Mouse (Mus musculus) embryonic facial prominence, embryonic 13.5 days (tissue): ENCODE data around the gene Gapt. TPM values are rescaled to one million over a fixed set of nuclear protein-coding genes. Genes with fewer than 3 reads are reported as not detected.
A peak's percentile ranks its signal among the peaks of the same experiment; 100 is the strongest.
"Not testable (repeated sequence)": the region's sequence is repeated elsewhere in the genome, so short reads cannot be mapped to it uniquely, and the experiment has no call there.

Source experiments
- ATAC-seq: fragments of 200-750 bp; cut with Nextera tagmentation; 2 replicates; pipeline ENCODE4 v1.8.0; 2017; ENCODE audit warnings: low read depth; ENCODE audit not compliant: insufficient number of reproducible peaks, insufficient read depth, low FRiP score, low TSS enrichment
- H3K27ac ChIP-seq: fragments of 300-500 bp; sonication (generic); 2 replicates; pipeline ENCODE4 v1.5.1; 2015; ENCODE audit warnings: moderate library complexity, mild to moderate bottlenecking, inconsistent platforms
- H3K27me3 ChIP-seq: fragments of 300-500 bp; sonication (generic); 2 replicates; pipeline ENCODE4 v1.6.1; 2015; ENCODE audit warnings: mild to moderate bottlenecking, inconsistent platforms
- H3K36me3 ChIP-seq: fragments of 300-500 bp; sonication (generic); 2 replicates; pipeline ENCODE4 v1.6.1; 2015; ENCODE audit warnings: mild to moderate bottlenecking, inconsistent platforms
- H3K4me1 ChIP-seq: fragments of 300-500 bp; sonication (generic); 2 replicates; pipeline ENCODE4 v1.6.1; 2015; ENCODE audit warnings: inconsistent platforms
- H3K4me2 ChIP-seq: fragments of 300-500 bp; sonication (generic); 2 replicates; pipeline ENCODE4 v1.6.1; 2015; ENCODE audit warnings: moderate library complexity, mild to moderate bottlenecking, inconsistent platforms
- H3K4me3 ChIP-seq: fragments of 300-500 bp; sonication (generic); 2 replicates; pipeline ENCODE4 v1.5.1; 2015; ENCODE audit warnings: mild to moderate bottlenecking, inconsistent platforms
- H3K9ac ChIP-seq: fragments of 300-500 bp; sonication (generic); 2 replicates; pipeline ENCODE4 v1.6.1; 2015; ENCODE audit warnings: mild to moderate bottlenecking, inconsistent platforms
- H3K9me3 ChIP-seq: fragments of 300-500 bp; sonication (generic); 2 replicates; pipeline ENCODE4 v1.6.1; 2016; ENCODE audit warnings: inconsistent platforms
- WGBS: fragments of 180-500 bp; shearing (Covaris S2); methylation state at CpG from one replicate; pipeline ENCODE4 v1.1.7; 2015; ENCODE audit warnings: mixed read lengths; 5-methylcytosine and 5-hydroxymethylcytosine counted together
- polyA plus RNA-seq: library from polyadenylated mRNA; unstranded; fragments of >200 nt; fragmentation: Nextera tagmentation; extraction: Ambion mirVana; gene quantifications from 2 replicates; pipeline ENCODE4 v1.2.1, GENCODE M21; 2015

Gene Gapt
- polyA plus RNA-seq, 1 experiment from 2014 or later = 0.17 TPM

DNA sequence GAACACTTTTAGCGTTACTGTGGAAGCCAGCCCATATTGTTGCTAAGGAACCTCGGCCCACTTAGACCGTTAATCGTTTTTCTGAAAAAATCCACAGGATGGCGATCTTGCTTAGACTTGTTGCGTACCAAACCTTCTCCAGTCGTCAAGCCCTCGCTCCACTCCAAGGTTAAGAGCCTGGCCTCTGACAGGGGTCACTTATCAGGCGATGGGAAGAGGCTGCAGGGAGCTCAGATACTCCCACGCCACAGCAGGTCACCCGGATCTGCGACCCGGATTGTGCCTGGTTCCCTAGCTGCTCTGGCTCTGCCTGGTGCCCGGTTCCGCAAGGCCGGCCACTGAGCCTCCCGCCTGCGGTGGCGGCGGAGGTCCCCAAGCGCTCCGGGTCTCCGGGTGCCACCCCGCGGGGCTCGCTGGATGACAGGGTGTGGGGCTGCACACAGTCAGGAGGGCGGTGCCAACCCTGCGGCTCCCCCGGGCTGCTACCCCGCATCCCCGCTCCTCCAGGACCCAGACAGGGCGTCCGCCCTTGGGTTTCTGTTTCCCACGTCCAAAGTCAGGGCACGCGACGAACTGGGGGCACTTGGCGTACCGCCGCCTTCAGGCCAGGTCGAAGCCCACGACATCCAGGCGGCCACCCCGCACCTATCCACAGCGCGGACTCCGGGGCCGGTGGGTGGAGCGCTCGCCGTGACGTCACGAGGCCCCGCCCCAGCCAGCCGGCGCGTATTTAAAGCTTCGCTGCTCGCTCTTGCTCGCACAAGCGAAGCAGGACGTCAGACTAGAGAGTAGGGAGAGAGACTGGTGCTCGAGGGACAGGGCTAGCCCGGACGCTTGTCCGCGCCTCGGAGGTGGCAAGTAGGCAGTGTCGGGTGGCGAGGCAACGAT lies 37.5 kb upstream of the Gapt start, which contains the start of gene Plk2:
Gene Plk2 (plus strand): TSS at position 756 of the 888 bp plus-strand sequence.
- H3K4me3 ChIP-seq = peak within 1 kb of the TSS; percentile 83
- H3K9me3 ChIP-seq = peaks cover 5% of the 10 kb centered on the region; the same call in 1 of the 2 replicates
- under 1% methylated on average over 69 of the region's 71 CpGs for WGBS
- peaks cover 24% of the 10 kb centered on the region for H3K4me1 ChIP-seq
- peak within 1 kb of the TSS; percentile 93 for H3K9ac ChIP-seq
- H3K36me3 ChIP-seq = peaks cover 21% of the 10 kb centered on the region
- ATAC-seq = peak; percentile 95
- peak within 1 kb of the TSS; percentile 89 for H3K27ac ChIP-seq
- H3K4me2 ChIP-seq = peak within 1 kb of the TSS; percentile 96
- no peaks in the 10 kb centered on the region for H3K27me3 ChIP-seq

DNA sequence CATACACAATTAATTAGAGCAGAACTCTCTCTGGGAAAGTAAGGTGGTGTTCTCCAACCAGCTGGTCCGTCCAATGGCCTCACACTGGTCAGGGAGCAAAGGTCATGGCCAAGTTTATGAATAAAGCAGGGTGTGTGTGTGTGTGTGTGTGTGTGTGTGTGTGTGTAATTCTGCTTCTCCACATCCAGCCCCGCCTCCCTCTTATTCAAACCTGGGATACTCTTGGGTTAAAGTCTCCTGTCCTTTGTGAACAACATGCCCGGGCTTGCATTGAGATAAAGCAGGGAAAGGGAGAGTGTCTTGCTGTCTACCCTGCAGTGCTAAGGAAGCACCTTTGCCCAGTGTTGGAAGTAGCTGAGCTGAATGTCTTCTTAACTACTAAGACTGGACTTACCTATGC lies 35.6 kb upstream of the Gapt start:
- peaks cover 10% of the 10 kb centered on the region for H3K4me1 ChIP-seq
- no peak overlapping the region for H3K9ac ChIP-seq
- WGBS = 38% methylated on average over 3 of the region's 3 CpGs
- no peak overlapping the region for H3K4me2 ChIP-seq
- H3K36me3 ChIP-seq = peaks cover 2% of the 10 kb centered on the region
- no peak overlapping the region for H3K4me3 ChIP-seq
- H3K9me3 ChIP-seq = 0 out of 2 replicates have a peak, but pooled peaks cover 7% of the 10 kb centered on the region
- H3K27ac ChIP-seq = no peak overlapping the region
- no peaks in the 10 kb centered on the region for H3K27me3 ChIP-seq
- ATAC-seq = no peak

DNA sequence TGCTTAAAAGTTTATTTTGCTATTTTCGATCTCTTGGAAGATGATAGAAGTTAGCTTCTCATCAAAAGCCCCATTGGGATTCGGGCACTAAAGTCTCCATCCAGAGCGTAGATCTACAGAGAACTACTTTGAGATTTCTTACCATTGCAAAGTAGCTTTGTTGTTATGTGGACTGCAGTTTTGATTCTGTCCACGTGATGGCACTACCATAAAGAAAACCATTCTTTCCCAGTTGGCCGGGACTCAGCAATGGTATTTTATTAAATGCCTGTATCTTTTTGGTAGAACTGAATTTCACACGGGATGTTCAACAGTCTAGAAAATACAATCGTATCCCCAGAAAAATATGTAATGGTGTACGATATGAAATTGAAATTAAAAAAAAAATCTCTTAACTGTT lies 35.2 kb upstream of the Gapt start:
- peaks cover 8% of the 10 kb centered on the region; the same call in 1 of the 2 replicates for H3K4me1 ChIP-seq
- no peak for ATAC-seq
- no peak overlapping the region for H3K4me3 ChIP-seq
- no peak overlapping the region for H3K9ac ChIP-seq
- H3K4me2 ChIP-seq = no peak overlapping the region
- H3K9me3 ChIP-seq = 0 out of 2 replicates have a peak, but pooled peaks cover 7% of the 10 kb centered on the region
- H3K36me3 ChIP-seq = no peaks in the 10 kb centered on the region; the same call in 1 of the 2 replicates
- 19% methylated on average over 8 of the region's 8 CpGs for WGBS
- no peak overlapping the region for H3K27ac ChIP-seq
- no peaks in the 10 kb centered on the region for H3K27me3 ChIP-seq

DNA sequence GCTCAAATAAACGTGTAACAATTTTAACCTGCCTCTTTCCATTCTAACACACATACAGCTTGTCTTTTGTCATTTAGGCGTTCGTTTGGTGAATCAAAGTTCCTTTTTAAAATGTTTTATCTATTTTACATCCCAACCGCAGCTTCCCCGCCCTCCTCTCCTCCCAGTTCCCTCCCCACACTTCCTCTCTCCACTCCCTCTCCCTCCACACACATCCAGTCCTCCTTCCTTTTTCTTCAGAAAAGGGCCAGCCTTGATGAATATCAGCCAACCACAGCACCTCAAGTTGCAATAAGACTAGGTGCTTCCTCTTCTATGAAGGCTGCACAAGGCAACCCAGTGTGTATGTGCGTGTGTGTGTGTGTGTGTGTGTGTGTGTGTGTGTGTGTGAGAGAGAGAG lies 27.5 kb upstream of the Gapt start:
- Histone ChIP-seq H3K9ac (no peak overlapping the region), H3K4me3 (no peak overlapping the region), H3K4me2 (no peak overlapping the region), H3K27ac (no peak overlapping the region), H3K9me3 (0 out of 2 replicates have a peak, but pooled peaks cover 2% of the 10 kb centered on the region), H3K27me3 (no peaks in the 10 kb centered on the region), H3K36me3 (no peaks in the 10 kb centered on the region), H3K4me1 (no peaks in the 10 kb centered on the region)
- no peak for ATAC-seq
- WGBS = 67% methylated on average over 6 of the region's 6 CpGs

DNA sequence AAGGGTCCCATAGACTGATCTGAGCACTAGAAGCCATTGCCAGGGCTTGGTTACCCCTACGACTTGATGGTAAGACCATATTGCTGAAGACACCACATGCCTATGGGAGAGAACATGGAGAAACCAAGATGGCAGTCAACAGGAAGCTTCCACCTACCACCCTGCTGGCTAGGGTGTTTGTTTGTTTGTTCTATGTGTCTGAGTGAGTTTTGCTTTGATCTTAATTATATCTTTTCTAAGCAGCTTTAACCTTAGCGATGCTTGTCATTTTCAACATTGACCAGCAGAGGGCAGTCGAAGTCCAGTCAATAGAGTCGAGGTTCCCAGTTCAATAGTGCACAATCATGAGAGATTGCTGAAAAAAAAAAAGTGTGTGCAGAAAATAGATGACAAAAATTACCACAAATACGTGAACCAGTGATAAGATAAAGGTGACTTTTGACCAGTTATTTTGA lies 25.5 kb upstream of the Gapt start:
- ATAC-seq = no peak
- no peak overlapping the region for H3K4me2 ChIP-seq
- H3K27ac ChIP-seq = no peak overlapping the region
- no peaks in the 10 kb centered on the region for H3K9me3 ChIP-seq
- H3K9ac ChIP-seq = no peak overlapping the region
- H3K27me3 ChIP-seq = no peaks in the 10 kb centered on the region
- no peaks in the 10 kb centered on the region for H3K36me3 ChIP-seq
- 17% methylated on average over 5 of the region's 5 CpGs for WGBS
- H3K4me3 ChIP-seq = no peak overlapping the region
- no peaks in the 10 kb centered on the region for H3K4me1 ChIP-seq

DNA sequence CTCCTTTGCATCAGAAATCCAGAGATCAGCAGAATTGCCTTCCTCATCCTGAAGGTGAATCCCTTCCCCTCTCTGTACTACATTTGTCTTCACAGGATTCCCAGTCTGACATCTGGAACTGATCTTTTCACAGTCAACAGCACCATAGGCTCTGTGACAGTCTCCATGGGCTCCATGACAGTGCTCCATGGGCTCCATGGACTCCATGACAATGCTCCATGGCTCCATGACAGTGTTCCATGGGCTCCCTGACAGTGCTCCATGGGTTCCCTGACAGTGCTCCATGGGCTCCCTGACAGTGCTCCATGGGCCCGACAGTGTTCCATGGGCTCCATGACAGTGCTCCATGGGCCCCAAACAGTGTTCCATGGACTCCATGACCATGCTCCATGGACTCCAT lies 12.7 kb upstream of the Gapt start:
- no peak overlapping the region for H3K27ac ChIP-seq
- no peak overlapping the region for H3K4me2 ChIP-seq
- no peaks in the 10 kb centered on the region for H3K9me3 ChIP-seq
- 96% methylated on average over 1 of the region's 1 CpGs for WGBS
- no peaks in the 10 kb centered on the region for H3K36me3 ChIP-seq
- no peak overlapping the region for H3K9ac ChIP-seq
- H3K27me3 ChIP-seq = no peaks in the 10 kb centered on the region
- ATAC-seq = no peak
- no peak overlapping the region for H3K4me3 ChIP-seq
- no peaks in the 10 kb centered on the region for H3K4me1 ChIP-seq

DNA sequence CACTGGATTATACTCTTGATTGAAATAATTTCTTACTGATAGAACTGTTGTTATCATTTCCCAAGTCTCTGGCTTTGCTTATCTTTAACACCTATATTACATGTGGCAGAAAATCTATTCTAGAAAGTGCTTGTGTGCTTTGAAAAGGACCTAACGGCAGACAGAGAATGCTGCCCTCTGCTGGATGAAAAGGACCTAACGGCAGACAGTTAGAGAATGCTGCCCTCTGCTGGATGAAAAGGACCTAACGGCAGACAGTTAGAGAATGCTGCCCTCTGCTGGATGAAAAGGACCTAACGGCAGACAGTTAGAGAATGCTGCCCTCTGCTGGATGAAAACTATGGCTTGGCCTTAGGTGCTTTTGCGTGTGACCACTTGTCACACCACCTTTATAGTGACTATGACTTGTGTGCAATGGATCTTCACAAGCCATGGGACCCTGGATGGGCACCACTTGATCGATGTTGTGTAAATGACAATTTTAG lies 11.6 kb upstream of the Gapt start:
- H3K36me3 ChIP-seq, H3K27me3 ChIP-seq, H3K9ac ChIP-seq, H3K4me2 ChIP-seq, H3K4me1 ChIP-seq, H3K27ac ChIP-seq, ATAC-seq, H3K4me3 ChIP-seq, H3K9me3 ChIP-seq: not testable (repeated sequence)
- WGBS = 56% methylated on average over 6 of the region's 6 CpGs

DNA sequence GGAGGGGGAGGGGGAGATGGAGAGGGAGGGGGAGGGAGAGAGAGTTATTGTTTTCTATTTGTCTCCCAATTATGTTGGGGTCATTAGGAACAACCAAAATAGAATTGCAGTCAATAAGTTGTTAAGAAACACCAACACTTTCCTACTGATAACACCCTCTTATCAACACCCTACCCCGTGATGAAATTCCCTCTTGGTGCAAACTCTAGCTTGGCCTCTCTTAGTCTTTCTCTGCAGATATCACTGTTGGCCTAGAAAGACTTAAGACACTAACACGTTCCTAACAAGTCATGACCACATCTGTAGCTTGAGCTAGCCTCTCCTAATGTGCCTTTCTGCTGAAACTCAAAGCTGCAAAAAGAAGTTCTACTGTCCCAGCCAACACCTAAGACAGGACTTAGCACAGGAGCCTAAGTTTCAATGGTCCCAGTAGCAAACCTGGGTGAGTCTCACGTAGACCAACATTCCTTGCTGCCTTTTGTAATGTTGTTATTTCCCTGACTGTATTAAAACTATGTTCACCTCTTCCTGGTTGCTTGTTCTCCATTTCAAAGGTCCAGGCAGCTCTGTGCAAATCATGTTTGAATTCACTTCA lies 11.1 kb upstream of the Gapt start:
- WGBS = 88% methylated on average over 3 of the region's 3 CpGs
- Histone ChIP-seq H3K4me1 (no peaks in the 10 kb centered on the region), H3K27ac (no peak overlapping the region), H3K27me3 (no peaks in the 10 kb centered on the region), H3K4me3 (no peak overlapping the region), H3K9me3 (no peaks in the 10 kb centered on the region), H3K9ac (no peak overlapping the region), H3K36me3 (no peaks in the 10 kb centered on the region), H3K4me2 (no peak overlapping the region)
- no peak for ATAC-seq

DNA sequence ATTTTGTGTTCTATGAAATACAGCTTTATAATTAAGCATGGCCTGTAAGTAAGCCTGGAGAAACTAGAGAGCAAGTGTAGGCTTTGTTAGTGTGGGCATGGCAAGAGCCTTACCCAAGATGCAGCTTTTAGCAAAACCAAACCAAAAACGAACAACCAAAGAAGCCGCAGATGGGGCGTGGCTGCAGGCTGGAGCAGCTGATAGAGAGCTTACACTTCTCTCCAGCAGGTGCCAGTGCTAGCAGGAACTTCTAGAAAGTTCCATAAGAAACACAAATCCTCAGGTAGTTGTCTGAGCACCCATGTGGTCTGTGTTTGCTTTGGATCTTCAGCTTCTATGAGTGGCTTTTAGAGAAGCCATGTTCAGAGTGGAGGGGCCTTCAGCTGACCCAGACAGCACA lies 9.5 kb upstream of the Gapt start:
- Histone ChIP-seq H3K36me3 (no peaks in the 10 kb centered on the region), H3K9ac (no peak overlapping the region), H3K4me3 (no peak overlapping the region), H3K4me2 (no peak overlapping the region), H3K4me1 (no peaks in the 10 kb centered on the region), H3K27me3 (no peaks in the 10 kb centered on the region), H3K27ac (no peak overlapping the region), H3K9me3 (no peaks in the 10 kb centered on the region)
- no peak for ATAC-seq
- 89% methylated on average over 3 of the region's 3 CpGs for WGBS

DNA sequence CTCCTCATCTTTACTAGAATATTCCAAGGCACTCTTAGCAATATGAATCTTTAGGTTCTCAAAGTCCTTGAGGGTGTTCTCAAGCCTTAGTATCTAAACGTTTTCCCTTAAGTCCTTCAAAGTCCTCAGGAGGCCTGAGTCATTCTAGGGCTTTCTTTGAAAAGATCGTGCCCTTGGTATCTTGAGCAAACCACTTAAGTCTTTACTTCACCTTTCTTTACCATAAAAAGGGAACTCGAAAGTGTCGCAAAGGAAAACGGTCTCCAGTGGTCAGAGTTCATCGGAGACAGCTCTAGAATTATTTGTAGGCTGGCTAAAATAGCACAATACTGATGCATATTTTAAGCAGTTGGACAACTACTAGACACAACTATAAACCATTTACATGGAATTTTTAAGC lies 6.7 kb upstream of the Gapt start:
- 85% methylated on average over 6 of the region's 6 CpGs for WGBS
- no peak overlapping the region for H3K4me2 ChIP-seq
- H3K27ac ChIP-seq = no peak overlapping the region
- no peaks in the 10 kb centered on the region for H3K27me3 ChIP-seq
- no peak overlapping the region for H3K9ac ChIP-seq
- no peaks in the 10 kb centered on the region for H3K9me3 ChIP-seq
- no peak overlapping the region for H3K4me3 ChIP-seq
- ATAC-seq = no peak
- no peaks in the 10 kb centered on the region for H3K4me1 ChIP-seq
- no peaks in the 10 kb centered on the region for H3K36me3 ChIP-seq

DNA sequence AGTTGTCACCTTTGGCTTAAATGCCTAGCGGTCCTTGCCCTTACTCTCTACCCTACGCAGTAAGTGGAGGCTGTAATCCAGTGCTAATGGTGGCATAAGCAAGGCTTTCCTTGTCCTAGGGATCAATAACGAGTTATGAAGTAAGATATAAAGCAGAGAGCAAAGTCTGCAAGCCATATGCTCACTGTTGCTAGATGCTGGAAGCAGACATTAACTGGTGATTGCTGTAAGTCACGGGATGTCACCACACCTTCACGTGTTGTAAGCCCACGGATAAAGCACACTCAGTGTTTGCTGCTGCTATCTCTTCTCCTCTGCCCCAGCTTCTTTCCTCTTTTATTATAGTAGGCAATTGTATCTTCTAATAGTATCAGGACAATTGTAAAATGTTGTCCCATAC lies 5.9 kb downstream of the Gapt start:
- ATAC-seq = no peak
- no peak overlapping the region for H3K4me2 ChIP-seq
- no peak overlapping the region for H3K4me3 ChIP-seq
- H3K9me3 ChIP-seq = no peaks in the 10 kb centered on the region
- H3K4me1 ChIP-seq = no peaks in the 10 kb centered on the region; the same call in 1 of the 2 replicates
- WGBS = 88% methylated on average over 6 of the region's 6 CpGs
- no peaks in the 10 kb centered on the region for H3K36me3 ChIP-seq
- H3K9ac ChIP-seq = no peak overlapping the region
- H3K27ac ChIP-seq = no peak overlapping the region
- no peaks in the 10 kb centered on the region for H3K27me3 ChIP-seq

DNA sequence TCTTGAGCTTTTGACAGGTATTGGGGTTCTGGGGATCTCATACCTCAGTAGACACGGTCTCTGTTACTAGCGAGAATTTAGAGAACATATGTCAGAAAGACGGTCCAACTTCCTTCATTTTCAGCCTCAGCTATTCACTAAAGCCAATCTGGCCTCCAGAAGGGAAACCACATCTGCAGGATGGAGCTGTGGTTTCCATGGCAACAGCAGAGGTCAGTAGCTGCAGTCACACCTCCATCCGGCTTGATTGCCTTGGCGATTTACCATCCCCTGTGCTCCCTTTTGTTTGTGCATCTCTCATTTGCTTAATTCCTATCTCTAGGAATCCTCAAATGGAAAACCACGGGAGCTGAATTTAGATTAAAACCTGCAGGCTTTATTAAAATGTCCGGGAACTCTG lies 10.3 kb downstream of the Gapt start:
- Histone ChIP-seq H3K36me3 (no peaks in the 10 kb centered on the region), H3K4me1 (no peaks in the 10 kb centered on the region; the same call in 1 of the 2 replicates), H3K27me3 (no peaks in the 10 kb centered on the region), H3K27ac (no peak overlapping the region), H3K9me3 (no peaks in the 10 kb centered on the region), H3K9ac (no peak overlapping the region), H3K4me3 (no peak overlapping the region), H3K4me2 (no peak overlapping the region)
- ATAC-seq = no peak
- WGBS = 38% methylated on average over 7 of the region's 7 CpGs
